Mouse (Mus musculus) cerebellum, postnatal 25 days (tissue): Measurements from ENCODE around the gene Dst.

Source experiments
- DNase-seq, 2 experiments: peaks; one replicate each; pipeline ENCODE4 v3.0.0; 2021; ENCODE audit warnings: mixed read lengths in 2 of 2

Dst gene

DNA sequence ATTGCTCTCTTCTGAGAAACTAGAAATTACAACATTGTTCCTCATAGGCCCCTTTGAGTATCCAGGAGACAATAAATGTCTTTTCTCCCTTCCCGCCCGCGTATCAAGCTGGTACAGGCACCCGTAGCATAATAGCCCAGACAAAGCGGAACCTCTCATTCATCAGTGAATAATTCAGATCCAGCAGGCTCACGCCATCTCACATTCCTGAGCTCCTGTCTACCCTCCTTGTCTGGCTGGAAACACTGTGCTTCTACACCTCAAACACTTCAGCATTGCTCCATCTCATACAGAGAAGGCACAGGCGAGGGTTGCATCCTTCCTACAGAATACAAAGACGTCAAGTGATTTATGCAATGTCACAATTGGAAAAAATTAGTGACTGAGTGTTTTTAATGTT, 23.8 kb downstream of the Dst start:
- no peak for DNase-seq

DNA sequence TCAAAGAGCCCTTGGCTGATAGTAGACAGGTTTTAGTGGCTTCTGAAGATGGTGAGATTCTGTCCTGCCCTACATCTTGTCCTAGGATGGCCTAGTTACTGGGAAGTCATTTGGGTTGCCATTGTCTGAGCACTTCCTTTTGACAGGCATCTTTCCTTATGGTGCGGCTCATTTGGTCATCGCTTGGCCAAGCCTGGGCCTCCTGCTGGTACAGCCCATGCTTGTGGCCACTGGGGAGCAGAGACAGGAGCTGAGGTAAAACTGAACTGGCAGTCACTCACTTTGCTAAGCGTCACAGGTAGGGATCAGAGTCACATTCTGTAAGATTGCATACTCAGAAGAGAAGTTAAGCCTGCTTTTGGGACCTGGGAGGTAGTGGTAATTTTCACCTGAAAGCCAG, 24.2 kb downstream of the Dst start:
- peak; percentile 52 to 68 for DNase-seq

DNA sequence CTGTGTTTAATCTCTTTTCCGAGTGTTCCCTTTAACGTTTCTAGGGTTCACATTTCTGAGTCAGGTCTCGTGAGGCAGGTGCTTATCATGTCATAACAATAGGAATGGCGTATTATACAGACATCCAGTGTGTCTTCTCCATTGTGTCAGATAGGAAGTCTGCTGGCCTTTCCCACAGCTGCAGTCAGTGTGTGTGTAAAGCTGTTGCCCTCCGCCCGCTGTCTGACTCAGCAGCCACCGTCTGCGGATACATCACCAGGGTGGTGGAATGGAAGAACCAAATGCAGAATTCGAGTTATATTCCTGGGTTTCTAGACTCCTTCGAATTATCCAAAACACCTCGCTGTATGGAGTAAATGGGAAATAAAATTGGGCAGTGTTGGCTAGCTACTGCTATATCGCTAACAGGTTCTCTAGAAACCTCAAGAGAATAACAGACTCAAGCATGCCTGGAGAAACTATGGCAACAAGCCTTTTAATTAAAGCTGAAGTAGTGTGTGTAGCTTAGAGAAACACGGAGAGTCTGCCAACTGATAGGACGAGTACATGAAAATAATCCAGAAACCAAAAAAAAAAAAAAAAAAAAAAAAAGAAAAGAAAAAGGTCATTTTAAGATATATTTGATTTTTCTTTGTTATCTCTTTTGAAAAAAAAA, 24.9 kb downstream of the Dst start:
- no peak for DNase-seq

DNA sequence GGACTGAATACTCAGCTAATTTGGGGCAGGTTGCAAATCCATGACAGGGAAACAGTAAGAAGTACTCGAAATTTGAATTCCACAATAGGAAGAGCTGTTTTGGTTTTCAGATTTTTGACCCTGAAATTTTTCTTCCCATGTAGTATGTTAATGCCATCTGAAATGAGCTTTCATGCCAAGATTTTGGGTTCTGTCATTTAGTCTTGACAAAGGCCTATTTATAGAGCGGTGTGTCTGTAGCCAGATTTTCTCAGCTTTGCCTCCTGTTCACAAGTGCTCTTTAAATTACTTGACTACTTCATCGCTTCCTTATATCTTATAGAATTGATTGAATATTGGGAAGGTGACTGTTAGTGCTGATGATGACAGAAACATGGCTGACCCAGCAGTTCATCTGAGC, 27.9 kb downstream of the Dst start:
- no peak for DNase-seq

DNA sequence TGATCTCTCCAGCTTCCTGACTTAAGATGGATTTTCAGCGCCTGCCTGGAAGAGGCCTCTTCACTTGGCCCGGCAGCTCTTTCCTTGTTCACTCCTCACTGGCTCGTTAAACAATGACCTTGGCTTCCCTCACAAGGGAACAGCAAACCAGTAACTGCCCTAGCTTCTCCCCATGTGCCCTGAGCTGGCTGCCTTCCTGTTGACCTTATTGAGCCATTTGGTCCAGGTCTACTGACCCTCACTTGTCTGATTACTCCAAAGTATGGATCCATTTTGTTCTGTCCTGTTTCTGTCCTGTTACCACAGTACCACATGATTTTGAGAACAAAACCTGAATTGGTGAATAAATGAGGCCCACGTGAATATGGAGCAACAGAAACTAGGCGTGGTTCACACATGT, 31.8 kb downstream of the Dst start:
- DNase-seq = no peak

DNA sequence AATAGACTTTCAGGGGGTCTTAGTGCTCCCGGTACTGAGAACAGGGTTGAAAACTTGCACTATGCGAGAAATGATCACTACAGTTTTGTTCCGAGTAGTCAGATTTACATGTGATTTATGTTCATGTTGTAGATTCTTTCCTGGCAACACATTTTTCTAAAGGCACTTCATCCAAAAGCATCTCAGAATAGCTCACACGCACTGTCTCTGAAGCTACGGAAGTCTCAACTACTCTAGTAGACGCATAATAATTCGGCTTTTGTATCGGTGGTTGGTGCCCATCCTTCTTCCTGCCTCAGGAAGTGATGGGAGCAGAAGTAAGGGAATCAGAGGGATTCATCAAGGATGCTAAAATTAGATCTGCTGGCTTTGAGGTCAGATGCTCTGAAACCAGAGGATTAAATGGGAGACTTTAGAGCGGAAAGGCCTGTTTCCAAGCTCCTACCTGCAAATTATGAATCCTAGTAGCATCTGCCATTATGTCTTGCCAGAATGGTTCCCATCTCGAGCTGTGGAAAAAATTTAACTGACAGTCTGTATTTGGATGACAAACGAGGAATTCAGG, 32.4 kb downstream of the Dst start:
- no peak for DNase-seq

DNA sequence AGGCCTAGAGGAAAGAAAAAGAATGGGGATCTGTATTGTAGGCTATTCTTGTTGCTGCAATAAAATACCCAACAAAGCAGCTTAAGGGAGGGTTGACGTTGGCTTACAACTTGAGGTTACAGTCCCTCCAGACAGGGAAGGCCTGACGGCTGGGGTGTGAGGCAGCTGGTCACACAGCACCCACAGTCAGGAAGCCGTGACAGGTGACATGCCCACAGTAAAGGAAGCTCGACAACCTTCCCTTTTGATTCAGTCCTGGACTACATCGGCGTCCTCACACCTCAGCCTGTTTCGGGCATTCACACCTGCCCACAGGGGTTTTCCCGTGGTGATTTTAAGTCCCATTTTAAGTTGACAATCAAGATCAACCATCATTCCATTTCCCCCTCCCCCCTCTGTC, 34.6 kb downstream of the Dst start:
- DNase-seq = no peak

DNA sequence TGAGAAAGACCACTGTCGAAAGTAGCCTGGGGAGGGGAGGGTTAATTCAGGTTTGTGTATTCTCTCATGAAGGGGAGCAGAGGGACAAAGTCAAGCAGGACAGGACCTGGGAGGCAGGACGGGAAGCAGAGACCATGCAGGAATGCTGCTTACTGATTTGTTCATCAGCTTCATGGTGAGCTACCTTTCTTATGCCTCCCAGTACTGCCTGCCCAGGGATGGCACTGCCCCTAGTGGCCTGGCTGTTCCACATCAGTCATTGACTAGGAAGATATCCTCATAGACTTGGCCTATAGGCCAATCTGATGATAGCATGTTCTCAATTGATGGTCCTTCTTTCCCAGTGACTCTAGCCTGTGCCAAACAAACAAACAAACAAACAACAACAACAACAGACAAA, 35.9 kb downstream of the Dst start:
- no peak for DNase-seq

DNA sequence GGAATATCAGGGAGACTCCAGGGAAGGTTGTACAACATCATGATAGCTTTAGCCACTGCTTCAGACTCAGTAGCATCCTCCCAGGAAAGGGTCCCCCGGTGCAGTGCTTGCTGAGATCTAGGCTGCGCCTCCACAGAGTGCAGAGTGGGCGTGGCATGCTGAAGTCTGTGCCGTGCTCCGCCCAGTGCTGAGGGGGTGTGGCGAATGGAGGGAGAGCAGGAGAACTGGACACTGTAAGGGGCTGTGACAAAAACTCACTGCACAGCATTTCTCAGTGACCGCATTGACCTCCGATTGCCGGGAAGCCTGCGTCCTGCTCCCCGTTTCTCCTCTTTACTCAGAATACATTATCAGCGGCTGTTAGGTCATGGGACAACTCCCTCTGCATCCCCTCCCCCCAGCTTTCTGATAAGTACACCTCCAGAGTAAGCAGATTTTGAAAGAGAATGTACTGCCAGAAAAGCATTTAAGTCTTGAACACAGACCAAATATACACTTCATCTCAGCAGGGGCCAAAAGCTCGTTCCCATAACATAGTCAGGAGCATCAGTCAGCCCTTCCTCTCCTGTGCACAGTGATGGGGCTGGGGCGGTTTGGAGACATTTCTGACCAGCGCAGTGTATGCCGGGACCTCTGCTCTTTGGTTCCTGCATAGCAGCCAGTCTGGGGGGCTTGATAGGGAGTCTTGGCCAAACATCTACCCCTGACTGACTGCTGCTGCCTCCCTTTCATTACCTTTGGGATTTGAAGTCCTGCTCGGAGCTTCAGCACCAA, 37.1 kb downstream of the Dst start:
- DNase-seq = peak in 1 of 2 experiments; percentile 56

DNA sequence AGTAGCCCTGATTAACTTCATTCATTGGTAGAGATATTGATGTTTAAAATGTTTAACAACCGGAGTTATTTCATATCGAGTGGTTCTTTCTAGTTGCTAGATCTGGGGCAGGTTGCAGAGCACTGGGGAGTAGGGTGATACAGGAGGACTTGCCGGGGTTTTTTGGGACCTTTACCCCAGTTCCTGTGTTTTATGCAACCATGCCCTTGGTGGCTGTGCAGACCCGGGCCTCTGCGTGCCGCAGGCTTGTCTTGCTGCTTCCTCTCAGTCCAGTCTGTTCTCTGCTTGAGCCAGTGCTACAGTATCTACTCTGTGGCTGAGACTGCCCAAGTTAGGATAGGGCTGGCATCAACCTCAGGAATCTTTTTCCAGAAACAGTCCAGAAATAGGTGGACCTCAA, 37.7 kb downstream of the Dst start:
- no peak for DNase-seq

DNA sequence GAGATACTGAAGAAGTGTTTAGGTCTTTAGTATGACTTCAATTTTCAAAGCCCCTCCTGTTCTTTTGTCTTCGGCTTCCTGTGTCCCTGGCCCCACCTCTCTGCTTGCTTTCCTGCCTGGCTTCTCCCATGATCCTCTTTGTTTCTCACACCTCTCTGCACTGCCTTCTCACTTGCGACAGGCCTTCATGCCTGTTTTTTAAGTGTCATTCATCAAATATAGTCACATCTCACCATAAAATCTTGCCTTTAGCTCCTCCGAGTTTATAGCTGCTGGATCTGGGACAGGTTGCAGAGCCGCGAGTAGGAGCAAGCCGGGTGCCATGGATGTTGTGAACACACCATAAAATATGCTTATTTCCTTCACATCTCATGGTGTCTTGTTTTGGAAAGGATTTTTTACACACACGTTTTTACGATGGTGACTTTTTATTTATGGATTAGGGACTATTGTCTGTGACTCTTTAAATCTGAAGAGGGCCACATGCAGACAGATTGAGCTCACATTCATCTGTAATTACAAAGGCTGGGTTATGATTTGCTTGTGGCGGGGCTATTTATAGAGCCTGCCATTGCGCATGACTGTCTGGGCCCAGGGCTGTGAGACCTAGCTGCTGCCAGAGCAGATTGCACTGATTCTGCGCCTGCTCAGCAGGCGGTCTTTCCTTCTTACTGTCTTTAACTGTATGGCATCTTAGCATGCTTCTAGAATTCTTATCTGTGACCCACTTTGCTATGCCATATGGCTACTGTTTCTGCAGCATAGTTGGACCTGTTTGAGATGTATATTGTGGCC, 38.8 kb downstream of the Dst start:
- peak; percentile 85 to 92 for DNase-seq

DNA sequence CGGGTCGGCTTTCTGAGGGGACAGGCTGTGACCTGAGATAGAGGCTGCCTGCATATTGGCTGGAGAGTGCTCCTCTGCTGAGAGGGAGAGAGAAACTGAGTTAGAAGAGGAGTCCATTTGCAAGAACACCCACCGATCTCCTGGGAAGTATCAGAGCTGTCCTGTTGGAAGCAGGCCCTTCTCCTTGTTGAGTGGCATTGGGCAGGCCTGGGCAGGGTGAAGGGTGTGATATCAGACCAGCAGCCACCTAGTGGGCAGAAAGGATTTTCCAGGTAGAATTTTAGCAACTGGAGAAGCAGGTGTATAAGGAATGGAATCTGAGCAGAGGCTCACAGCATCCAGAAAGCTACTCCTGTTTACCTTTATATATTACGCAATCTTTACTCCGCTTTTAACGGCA, 39.8 kb downstream of the Dst start:
- peak; percentile 58 to 62 for DNase-seq

DNA sequence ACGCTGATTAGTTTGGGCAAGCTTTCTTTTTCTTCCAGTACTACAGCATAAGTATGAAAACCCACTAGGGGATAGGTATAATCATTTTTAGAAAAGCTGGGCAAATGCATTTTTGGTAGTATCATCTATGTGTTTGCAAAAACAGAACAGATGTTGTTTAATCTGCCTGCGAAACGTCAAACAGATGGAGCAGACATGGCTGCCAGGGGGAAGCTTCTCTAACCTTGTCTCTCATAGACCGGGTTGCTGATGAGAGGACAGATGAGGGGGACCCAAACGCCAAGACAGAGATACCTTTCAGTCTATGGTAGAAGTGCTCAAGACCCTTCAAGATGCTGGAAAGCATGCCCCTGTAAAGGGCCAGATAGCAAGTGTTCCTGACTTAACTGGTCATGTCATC, 40.5 kb downstream of the Dst start:
- DNase-seq = no peak

DNA sequence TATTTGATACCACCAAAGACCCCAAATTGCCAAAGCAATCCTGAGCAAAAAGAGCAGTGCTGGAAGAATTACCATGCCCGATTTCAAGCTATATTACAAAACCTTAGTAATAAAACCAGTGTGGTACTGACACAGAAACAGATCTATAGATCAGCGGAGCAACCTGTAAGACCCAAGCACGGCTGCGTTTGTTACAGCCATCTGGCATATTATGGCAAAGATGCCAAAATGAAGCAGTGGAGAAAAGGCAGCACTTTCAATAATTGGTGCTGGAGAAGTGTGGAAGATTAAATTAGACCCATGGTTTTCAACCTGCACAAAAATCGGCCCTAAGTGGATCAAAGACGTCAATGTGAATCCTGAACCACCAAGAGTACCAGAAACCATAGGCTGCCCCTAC, 47.6 kb downstream of the Dst start:
- DNase-seq = no peak

DNA sequence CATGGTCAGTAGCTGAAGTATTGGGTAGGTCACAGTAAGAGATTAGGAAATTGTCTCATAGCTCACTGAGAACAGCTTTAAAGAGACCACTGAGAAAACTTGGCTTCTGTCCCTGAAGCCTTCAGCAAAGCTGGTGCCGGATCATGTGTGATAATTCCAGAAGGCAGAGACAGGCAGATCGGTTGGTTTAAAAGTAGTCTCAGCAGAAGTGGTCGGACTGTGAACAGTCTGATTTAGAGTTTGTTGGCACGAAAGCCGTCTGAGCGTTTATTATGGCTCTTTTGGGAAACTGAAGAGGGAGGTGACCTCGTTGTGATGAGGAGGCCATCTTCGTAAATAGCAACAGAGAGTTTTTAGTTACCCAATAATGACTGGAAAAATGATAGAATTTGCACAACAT, 52.4 kb downstream of the Dst start:
- no peak for DNase-seq

DNA sequence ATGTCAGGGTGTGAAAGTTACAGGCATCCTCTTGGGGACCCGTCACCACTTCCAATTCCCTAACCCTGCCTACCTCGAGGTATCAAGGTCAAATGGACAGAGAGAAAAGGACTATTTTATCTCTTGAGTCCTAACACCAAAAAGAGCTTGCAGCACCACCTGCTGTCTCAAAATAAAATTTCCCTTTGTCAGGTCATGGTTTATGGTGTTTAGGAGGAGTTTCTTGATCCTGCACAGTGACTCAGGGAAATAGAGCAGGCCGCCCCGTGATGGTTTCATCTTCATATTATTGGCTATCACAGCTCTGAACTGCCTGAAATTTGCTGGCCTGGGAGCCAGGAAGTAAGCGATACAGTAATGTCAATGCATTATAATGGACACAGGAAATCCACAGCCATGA, 56.6 kb downstream of the Dst start:
- DNase-seq = peak; percentile 57 to 77

DNA sequence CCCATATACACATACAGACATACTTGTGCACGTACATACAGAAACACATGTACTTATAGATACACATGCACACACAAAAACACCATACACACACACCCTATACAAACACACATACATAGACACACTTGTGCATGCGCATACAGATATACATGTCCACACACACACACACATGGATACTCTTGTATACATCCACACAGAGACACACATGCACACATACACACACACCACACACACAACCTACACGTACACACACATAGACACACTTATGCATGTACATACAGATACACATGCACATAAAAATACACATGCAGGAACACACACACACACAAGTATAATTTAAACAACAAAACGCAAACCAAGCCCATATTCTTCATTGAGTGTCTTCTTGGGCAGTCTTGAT, 57.8 kb downstream of the Dst start:
- DNase-seq = no peak

DNA sequence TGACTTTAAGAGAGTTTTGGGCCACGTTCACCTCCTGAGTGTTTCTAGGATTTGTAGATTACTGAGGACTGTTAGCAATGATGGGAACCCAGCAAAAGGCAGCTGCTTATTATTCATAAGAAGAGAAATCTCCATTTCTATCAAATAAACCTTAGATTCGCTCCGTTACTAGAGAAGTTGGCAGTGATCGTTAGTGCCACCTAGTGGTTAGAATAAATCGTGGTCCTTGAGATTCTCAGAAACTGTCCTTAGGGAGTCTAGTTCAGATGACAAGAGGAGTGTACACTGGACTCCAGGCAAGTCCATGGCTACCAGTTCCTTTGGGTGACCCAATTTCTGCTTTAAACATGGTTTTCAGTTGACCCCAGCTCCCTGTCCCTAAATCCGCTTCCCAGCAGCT, 58.3 kb downstream of the Dst start:
- DNase-seq = peak in 1 of 2 experiments; percentile 57

DNA sequence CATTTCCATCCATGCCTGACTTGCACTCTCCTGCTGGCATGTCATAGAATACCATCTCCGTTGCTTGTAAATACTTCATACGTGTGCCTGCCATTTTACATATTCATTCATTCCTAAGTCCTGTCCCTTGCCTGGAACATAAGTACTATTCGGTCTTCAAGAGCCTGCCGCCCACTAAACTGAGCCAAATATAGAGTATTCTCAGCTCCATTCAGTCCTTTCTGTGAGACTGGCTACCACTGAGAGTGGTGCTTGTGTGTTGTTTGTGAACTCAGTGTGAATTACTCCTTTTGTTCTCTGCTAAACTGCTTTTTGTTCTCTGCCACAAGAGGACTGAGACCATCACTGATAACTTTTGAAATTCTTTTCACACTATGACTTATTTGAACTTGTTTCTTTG, 59.2 kb downstream of the Dst start:
- DNase-seq = no peak

DNA sequence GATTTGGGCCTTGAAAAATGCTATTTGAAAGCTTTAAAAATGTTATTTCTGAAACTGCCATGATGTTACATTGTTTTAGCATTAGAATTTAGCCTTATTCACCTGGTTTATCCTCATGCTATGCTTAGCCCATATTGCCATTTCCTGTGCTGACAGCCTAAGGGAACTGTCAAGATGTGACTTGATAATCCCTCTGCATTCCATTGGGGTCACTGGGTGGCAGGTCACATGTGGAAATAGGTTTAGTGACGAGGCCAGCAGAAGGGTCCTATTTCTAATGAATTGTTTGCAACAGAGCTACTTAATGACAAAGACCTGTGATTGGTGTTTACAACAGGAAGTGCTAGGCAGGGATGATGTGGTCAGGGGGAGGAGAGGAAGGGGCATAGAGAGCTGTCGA, 61.9 kb downstream of the Dst start:
- DNase-seq = no peak

DNA sequence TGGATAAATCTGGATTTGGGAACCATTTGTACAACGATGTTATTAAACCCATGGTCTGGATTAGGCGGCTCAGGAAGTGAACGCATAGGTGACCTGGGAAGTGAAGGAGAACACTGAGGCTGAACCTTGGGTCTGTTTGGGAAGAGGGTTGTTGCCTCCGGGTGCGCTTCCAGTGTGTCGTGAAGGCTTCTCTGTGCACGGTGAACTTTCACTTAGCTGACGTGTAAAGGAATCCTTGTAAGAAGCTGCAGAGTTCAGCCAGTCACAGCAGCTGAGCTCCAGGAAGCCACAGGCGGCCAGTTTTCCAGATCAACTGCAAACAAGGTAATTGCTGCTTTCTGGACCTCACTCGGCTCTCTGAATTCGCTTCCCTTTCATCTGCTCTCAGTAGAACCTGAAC, 66.4 kb downstream of the Dst start:
- DNase-seq = no peak

DNA sequence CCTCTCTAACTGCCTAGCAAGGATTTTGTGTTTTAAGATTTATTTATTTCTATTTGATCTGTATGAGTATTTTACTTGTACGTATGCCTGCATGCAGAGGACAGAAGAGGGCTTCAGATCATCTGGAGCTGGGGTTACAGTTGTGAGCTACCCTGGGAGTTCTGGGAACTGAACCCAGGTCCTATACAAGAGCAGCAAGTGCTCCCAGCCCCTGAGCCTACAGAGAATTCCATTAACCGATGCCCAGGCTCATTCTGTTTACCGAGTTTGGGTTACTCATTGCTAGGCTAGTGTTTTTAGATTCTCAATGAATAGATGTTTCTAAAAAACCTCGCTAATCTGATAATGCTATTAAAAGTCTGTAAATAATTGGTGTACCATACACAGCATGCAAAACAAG, 67.3 kb downstream of the Dst start:
- DNase-seq = no peak

DNA sequence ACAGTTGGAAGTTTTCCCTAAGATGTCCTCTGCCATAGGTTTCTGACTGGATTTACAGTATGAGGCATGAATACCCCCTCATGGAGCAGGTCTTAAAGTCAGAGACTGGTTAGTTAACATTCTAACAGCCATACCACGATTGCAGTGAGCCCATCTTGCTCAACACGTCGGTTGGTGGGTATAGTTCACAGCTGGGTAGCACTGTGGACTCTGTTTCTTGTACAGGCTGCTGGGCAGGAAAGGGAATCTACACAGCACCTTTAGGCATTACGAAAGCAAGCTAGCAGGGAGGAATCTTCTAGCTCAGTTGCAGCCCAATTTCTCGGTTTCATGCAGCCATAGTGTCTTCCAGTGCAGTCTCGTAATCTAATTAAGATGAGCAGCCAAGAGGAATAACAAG, 69.8 kb downstream of the Dst start:
- DNase-seq = no peak

DNA sequence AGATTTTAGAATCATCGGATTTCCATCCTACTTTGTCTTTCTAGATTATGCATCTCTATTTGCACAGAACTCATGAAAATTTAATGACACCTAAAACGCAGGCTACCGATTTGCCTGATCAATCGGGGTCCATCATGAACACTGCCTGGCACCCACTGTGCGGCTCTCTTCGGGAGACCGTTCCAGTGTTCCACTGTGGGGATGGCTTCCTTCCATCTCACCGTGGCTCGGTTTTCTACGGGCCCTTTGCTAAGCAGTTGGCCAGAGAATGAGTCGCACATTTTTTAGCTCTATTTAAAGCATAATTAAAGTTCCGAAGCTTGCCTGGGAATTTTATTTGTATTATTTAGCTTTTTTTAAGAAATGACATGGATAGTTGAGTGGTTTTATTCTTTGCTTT, 72.4 kb downstream of the Dst start:
- peak; percentile 39 to 56 for DNase-seq
